Mouse (Mus musculus) liver, embryonic 13.5 days (tissue): ENCODE measurements around the gene Trappc1. TPM values are rescaled to one million over a fixed set of nuclear protein-coding genes. Genes with fewer than 3 reads are reported as not detected.
A peak's percentile ranks its signal among the peaks of the same experiment; 100 is the strongest.

Source experiments
- ATAC-seq: fragments of 200-750 bp; cut with Nextera tagmentation; 2 replicates; pipeline ENCODE4 v1.8.0; 2017; ENCODE audit warnings: low read depth, mild to moderate bottlenecking, moderate number of reproducible peaks, moderate library complexity
- DNase-seq: peaks from one replicate; pipeline ENCODE4 v3.0.0; 2022
- H3K27ac ChIP-seq: fragments of 300-500 bp; sonication (generic); 2 replicates; pipeline ENCODE4 v1.5.1; 2015; ENCODE audit warnings: moderate library complexity, mild to moderate bottlenecking, inconsistent platforms
- H3K27me3 ChIP-seq: fragments of 300-500 bp; sonication (generic); 2 replicates; pipeline ENCODE4 v1.6.1; 2015; ENCODE audit warnings: mild to moderate bottlenecking, inconsistent platforms
- H3K36me3 ChIP-seq: fragments of 300-500 bp; sonication (generic); 2 replicates; pipeline ENCODE4 v1.6.1; 2015; ENCODE audit warnings: mild to moderate bottlenecking, inconsistent platforms
- H3K4me1 ChIP-seq: fragments of 300-500 bp; sonication (generic); replicated peaks from 2 replicates; pipeline ENCODE4 v1.6.1; 2015; ENCODE audit warnings: inconsistent platforms
- H3K4me2 ChIP-seq: fragments of 300-500 bp; sonication (generic); 2 replicates; pipeline ENCODE4 v1.6.1; 2015; ENCODE audit warnings: inconsistent platforms, mild to moderate bottlenecking, moderate library complexity
- H3K4me3 ChIP-seq: fragments of 300-500 bp; sonication (generic); replicated peaks from 2 replicates; pipeline ENCODE4 v1.5.1; 2015; ENCODE audit warnings: mild to moderate bottlenecking, inconsistent platforms
- H3K9ac ChIP-seq: fragments of 300-500 bp; sonication (generic); 2 replicates; pipeline ENCODE4 v1.6.1; 2015; ENCODE audit warnings: mild to moderate bottlenecking, inconsistent platforms
- H3K9me3 ChIP-seq: fragments of 300-500 bp; sonication (generic); replicated peaks from 2 replicates; pipeline ENCODE4 v1.6.1; 2016; ENCODE audit warnings: inconsistent platforms
- WGBS: fragments of 180-500 bp; shearing (Covaris S2); methylation state at CpG from one replicate; pipeline ENCODE4 v1.1.7; 2015; ENCODE audit not compliant: insufficient replicate concordance; 5-methylcytosine and 5-hydroxymethylcytosine counted together
- polyA plus RNA-seq: library from polyadenylated mRNA; unstranded; fragments of >200 nt; fragmentation: Nextera tagmentation; extraction: Ambion mirVana; gene quantifications from 2 replicates; pipeline ENCODE4 v1.2.1, GENCODE M21; 2015

Gene Trappc1
- polyA plus RNA-seq, 1 experiment from 2014 or later, result 90.7 TPM

DNA sequence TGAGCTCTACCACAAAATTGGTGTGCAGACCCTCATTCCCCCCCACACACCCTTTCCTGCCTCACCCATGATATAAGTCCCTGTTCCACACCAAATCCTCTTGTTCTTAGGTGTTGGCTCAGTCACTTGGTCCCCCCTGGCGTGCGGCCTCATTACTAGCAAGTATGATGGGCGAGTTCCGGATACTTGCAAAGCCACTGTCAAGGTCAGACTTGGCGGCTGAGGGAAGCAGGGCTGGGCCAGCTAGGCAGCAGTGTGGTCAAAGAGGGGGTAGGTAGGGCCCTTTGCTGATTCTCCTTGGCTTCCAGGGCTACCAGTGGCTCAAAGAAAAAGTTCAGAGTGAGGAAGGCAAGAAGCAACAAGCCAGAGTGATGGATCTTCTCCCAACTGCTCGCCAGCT is 7.4 kb downstream of the Trappc1 start:
- peak overlapping the region; percentile 77; the same call in 1 of the 2 replicates for H3K4me2 ChIP-seq

GRCm38 (mm10) chr11:69331929-69332405 is 8.2 kb downstream of the Trappc1 start:
- peaks cover 43% of the 10 kb centered on the region for H3K4me1 ChIP-seq
- DNase-seq, result peak; percentile 44
- H3K36me3 ChIP-seq, result no peaks in the 10 kb centered on the region
- H3K9ac ChIP-seq, result peak overlapping the region; percentile 48
- H3K4me3 ChIP-seq, result peak overlapping the region; percentile 58
- 0 out of 2 replicates have a peak, but pooled peaks have one; percentile 39 for ATAC-seq
- WGBS, result 1% methylated on average over 24 of the region's 24 CpGs
- H3K4me2 ChIP-seq, result peak overlapping the region; percentile 77
- no peaks in the 10 kb centered on the region for H3K9me3 ChIP-seq
- H3K27me3 ChIP-seq, result peaks cover 61% of the 10 kb centered on the region
- H3K27ac ChIP-seq, result no peak overlapping the region

More for the DNA sequence above, 7.4 kb downstream of the Trappc1 start:
- Histone ChIP-seq H3K4me1 (peaks cover 51% of the 10 kb centered on the region), H3K36me3 (no peaks in the 10 kb centered on the region), H3K9ac (no peak overlapping the region), H3K9me3 (no peaks in the 10 kb centered on the region), H3K4me3 (no peak overlapping the region), H3K27ac (no peak overlapping the region), H3K27me3 (peaks cover 69% of the 10 kb centered on the region)
- DNase-seq (no peak), ATAC-seq (no peak)
- WGBS, result 79% methylated on average over 6 of the region's 6 CpGs

DNA sequence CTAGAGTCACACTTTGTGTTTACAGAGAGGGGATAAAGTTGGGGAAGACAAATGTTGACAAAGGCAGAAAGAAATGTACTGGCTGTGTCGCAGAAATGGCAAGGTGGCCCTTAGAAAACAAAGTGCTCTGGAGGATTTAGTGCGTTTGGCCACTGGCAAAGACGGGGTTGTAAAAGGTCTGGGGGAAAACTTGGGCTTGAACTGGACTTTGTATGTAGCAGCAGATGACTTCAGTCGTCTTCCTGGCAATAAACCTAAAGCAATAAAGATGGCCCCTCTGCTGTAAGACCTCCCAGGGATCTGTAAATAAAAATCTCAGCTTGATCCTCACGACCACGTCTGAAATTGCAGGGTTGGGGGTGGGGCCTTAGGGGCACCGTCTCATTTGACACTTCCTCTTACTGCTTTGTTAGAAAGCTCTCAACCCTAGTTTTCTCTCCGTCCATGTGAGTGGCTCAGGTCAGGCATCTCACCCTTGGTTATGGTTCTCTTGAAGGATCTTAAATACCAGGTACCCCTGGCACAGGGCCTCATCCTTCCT is 9.0 kb downstream of the Trappc1 start:
- Histone ChIP-seq H3K9me3 (no peaks in the 10 kb centered on the region), H3K27ac (no peak overlapping the region), H3K36me3 (no peaks in the 10 kb centered on the region), H3K4me3 (no peak overlapping the region), H3K4me1 (peaks cover 40% of the 10 kb centered on the region), H3K4me2 (peak overlapping the region; percentile 77; the same call in 1 of the 2 replicates), H3K9ac (0 out of 2 replicates have a peak overlapping the region, but pooled peaks have one; percentile 33), H3K27me3 (peaks cover 56% of the 10 kb centered on the region)
- 32% methylated on average over 8 of the region's 8 CpGs for whole genome bisulfite sequencing
- ATAC-seq, result no peak
- no peak for DNase-seq

GRCm38 (mm10) chr11:69333922-69334321 is 10.1 kb downstream of the Trappc1 start:
- H3K27ac ChIP-seq, result no peak overlapping the region
- H3K4me2 ChIP-seq, result peak overlapping the region; percentile 10; the same call in 1 of the 2 replicates
- peak; percentile 85 for ATAC-seq
- no peak overlapping the region for H3K4me3 ChIP-seq
- no peaks in the 10 kb centered on the region for H3K36me3 ChIP-seq
- 10% methylated on average over 3 of the region's 3 CpGs for WGBS
- H3K27me3 ChIP-seq, result peaks cover 56% of the 10 kb centered on the region
- H3K9ac ChIP-seq, result no peak overlapping the region
- H3K4me1 ChIP-seq, result peaks cover 40% of the 10 kb centered on the region
- peak; percentile 32 for DNase-seq
- H3K9me3 ChIP-seq, result no peaks in the 10 kb centered on the region

- Histone ChIP-seq H3K4me1 (peaks cover 40% of the 10 kb centered on the region), H3K4me3 (no peak overlapping the region), H3K27me3 (peaks cover 56% of the 10 kb centered on the region), H3K36me3 (no peaks in the 10 kb centered on the region), H3K9me3 (no peaks in the 10 kb centered on the region), H3K27ac (no peak overlapping the region), H3K9ac (0 out of 2 replicates have a peak overlapping the region, but pooled peaks have one; percentile 7), H3K4me2 (no peak overlapping the region)
- ATAC-seq (no peak), DNase-seq (no peak)
- 63% methylated on average over 4 of the region's 4 CpGs for WGBS
Observed at GRCm38 (mm10) chr11:69334796-69335195, 11.0 kb downstream of the Trappc1 start.

DNA sequence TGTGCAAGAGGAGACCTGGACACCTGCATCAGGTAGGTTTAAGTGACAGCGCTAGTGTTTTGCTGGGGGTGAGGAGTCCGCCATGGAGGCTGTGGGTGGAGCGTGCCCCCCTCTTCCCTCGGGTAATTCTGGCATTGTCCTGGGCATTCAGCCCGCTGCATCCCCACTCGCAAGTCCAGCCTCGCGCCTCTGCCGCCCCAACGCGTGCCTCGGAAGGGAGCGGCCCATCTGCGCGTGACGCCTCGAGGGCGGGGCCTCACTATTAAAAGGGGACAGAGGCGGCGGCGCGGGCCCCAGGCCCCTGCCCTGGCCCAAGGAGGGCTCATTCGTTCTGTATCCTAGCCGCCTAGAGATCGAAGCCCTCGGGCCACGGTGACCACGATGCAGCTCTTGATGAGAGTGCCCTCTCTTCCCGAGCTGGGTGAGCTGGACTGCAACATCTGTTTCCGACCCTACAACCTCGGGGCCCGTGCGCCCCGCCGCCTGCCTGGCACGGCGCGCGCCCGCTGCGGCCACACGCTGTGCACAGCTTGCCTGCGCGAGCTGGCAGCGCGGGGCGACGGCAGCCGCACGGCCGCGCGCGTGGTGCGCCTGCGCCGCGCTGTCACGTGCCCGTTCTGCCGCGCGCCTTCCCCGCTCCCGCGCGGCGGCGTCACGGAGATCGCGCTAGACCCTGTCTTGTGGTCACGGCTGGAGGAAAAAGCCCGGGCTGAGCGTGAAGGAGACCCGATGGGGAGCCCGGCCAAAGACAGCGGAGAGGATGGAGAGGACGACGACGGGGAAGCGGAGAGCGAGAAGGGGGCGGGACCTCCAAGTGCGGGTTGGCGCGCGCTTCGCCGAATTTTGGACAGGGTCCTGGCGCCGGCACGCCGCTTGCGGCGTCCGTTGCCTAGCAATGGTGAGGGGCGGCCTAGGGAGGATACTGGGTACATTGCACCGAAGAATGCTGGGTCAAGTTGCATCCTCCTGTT is 16.7 kb downstream of the Trappc1 start, which contains the start of gene Rnf227:
Gene Rnf227, plus strand, starts transcription at position 301 of the 971 bp plus-strand sequence.
- H3K27ac ChIP-seq, result no peak within 1 kb of the TSS
- H3K9me3 ChIP-seq, result no peaks in the 10 kb centered on the region
- ATAC-seq (peak; percentile 45), DNase-seq (peak; percentile 16)
- H3K4me1 ChIP-seq, result peaks cover 15% of the 10 kb centered on the region
- peak within 1 kb of the TSS; percentile 60 for H3K4me3 ChIP-seq
- 3% methylated on average over 99 of the region's 99 CpGs for WGBS
- H3K27me3 ChIP-seq, result peaks cover 70% of the 10 kb centered on the region
- H3K9ac ChIP-seq, result peak within 1 kb of the TSS; percentile 59
- H3K4me2 ChIP-seq, result peak within 1 kb of the TSS; percentile 79
- H3K36me3 ChIP-seq, result peaks cover 7% of the 10 kb centered on the region; the same call in 1 of the 2 replicates

DNA sequence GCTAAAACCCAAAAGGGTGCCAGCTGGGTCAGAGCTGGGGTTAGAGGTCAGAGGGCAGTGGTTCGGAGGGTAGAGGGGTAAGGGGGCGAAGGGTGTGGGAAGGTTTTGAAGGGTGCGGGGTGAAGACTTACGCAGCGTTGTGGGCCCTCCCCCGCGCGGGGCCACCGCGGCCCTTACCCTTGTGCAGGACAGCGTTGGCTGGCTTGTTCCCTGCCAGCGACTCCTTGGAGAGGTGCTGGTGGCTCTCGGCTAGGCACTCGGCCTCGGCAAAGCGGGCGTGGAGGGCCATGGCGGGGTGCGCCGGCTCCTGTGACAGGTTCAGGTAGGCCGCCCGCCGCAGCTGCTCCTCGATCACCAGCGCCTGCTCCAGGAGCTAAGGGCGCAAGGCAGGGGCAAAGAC is 22.7 kb downstream of the Trappc1 start:
- H3K36me3 ChIP-seq, result peaks cover 17% of the 10 kb centered on the region; the same call in 1 of the 2 replicates

GRCm38 (mm10) chr11:69356544-69356943 is 32.8 kb downstream of the Trappc1 start:
- H3K4me2 ChIP-seq, result no peak overlapping the region
- no peak for ATAC-seq
- no peak overlapping the region for H3K4me3 ChIP-seq
- no peaks in the 10 kb centered on the region for H3K4me1 ChIP-seq
- DNase-seq, result no peak
- no peak overlapping the region for H3K27ac ChIP-seq
- no peak overlapping the region for H3K9ac ChIP-seq
- 82% methylated on average over 5 of the region's 5 CpGs for WGBS
- H3K36me3 ChIP-seq, result peaks cover 45% of the 10 kb centered on the region
- H3K27me3 ChIP-seq, result peaks cover 8% of the 10 kb centered on the region
- no peaks in the 10 kb centered on the region for H3K9me3 ChIP-seq

More for the DNA sequence above, 22.7 kb downstream of the Trappc1 start:
- H3K9ac ChIP-seq, result no peak overlapping the region
- H3K27ac ChIP-seq, result no peak overlapping the region
- H3K27me3 ChIP-seq, result peaks cover 42% of the 10 kb centered on the region
- H3K4me3 ChIP-seq, result no peak overlapping the region
- no peak for ATAC-seq
- no peak for DNase-seq
- no peaks in the 10 kb centered on the region for H3K9me3 ChIP-seq
- WGBS, result 76% methylated on average over 26 of the region's 26 CpGs
- no peaks in the 10 kb centered on the region for H3K4me1 ChIP-seq
- H3K4me2 ChIP-seq, result no peak overlapping the region

DNA sequence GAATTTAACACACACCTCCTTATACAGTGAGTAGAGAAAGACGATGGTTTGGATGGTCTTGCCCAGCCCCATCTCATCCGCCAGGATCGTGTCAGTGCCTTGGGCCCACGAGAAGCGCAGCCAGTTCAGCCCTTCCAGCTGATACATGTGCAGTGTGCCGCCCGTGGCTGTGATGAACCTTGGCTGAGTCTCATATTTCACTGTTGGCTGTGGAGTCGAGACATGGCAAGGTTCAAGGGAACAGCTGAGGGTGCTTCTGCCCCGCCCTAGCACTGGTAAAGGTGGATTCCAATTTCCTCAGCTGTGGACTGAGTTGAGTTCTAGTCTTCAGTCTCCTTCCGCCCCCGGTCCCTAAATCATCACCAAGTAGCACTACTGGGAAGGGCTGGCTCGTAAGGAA is 33.9 kb downstream of the Trappc1 start:
- no peaks in the 10 kb centered on the region for H3K9me3 ChIP-seq
- DNase-seq (no peak), ATAC-seq (no peak)
- no peaks in the 10 kb centered on the region for H3K4me1 ChIP-seq
- H3K9ac ChIP-seq, result no peak overlapping the region
- WGBS, result 73% methylated on average over 12 of the region's 12 CpGs
- no peak overlapping the region for H3K27ac ChIP-seq
- no peak overlapping the region for H3K4me2 ChIP-seq
- H3K27me3 ChIP-seq, result peaks cover 8% of the 10 kb centered on the region
- peaks cover 43% of the 10 kb centered on the region for H3K36me3 ChIP-seq
- no peak overlapping the region for H3K4me3 ChIP-seq

GRCm38 (mm10) chr11:69362021-69362420 is 38.2 kb downstream of the Trappc1 start:
- DNase-seq, result no peak
- H3K4me3 ChIP-seq, result no peak overlapping the region
- 82% methylated on average over 7 of the region's 7 CpGs for WGBS
- H3K4me1 ChIP-seq, result peaks cover 27% of the 10 kb centered on the region
- peaks cover 34% of the 10 kb centered on the region for H3K27me3 ChIP-seq
- H3K4me2 ChIP-seq, result no peak overlapping the region
- H3K9me3 ChIP-seq, result no peaks in the 10 kb centered on the region
- peaks cover 21% of the 10 kb centered on the region; the same call in 1 of the 2 replicates for H3K36me3 ChIP-seq
- ATAC-seq, result no peak
- no peak overlapping the region for H3K9ac ChIP-seq
- H3K27ac ChIP-seq, result no peak overlapping the region

DNA sequence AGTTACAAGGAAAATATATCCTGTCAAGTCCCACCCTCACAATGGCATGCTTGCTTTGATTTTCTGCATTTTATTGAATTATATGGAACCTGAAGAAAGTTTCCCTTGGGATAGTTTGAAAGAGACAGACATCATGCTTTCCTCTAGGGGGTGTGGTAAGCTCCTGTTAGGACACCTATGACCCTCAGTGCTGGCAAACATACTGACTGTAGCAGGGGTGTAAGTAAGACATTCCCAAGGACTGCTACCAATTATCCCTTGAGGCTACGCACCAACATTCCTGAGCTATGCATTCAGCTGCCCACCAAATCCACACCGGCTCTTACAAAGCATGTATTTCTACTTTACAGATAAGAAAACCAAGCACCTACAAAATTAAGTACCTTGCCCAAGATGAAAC is 38.7 kb downstream of the Trappc1 start:
- no peaks in the 10 kb centered on the region for H3K9me3 ChIP-seq
- DNase-seq (no peak), ATAC-seq (no peak)
- H3K9ac ChIP-seq, result no peak overlapping the region
- peaks cover 20% of the 10 kb centered on the region; the same call in 1 of the 2 replicates for H3K36me3 ChIP-seq
- H3K27me3 ChIP-seq, result peaks cover 38% of the 10 kb centered on the region
- no peak overlapping the region for H3K27ac ChIP-seq
- peaks cover 32% of the 10 kb centered on the region for H3K4me1 ChIP-seq
- no peak overlapping the region for H3K4me2 ChIP-seq
- WGBS, result 84% methylated on average over 2 of the region's 2 CpGs
- no peak overlapping the region for H3K4me3 ChIP-seq
